Mouse (Mus musculus) G1E (cell line): Measurements from ENCODE around the gene Ccdc187. TPM values are rescaled to one million over a fixed set of nuclear protein-coding genes. Genes with fewer than 3 reads are reported as not detected.

Experiments used
- ATAC-seq: 2 replicates; pipeline ENCODE4 v1.8.0; 2016; ENCODE audit warnings: mild to moderate bottlenecking; ENCODE audit not compliant: insufficient number of reproducible peaks, poor library complexity, low FRiP score, severe bottlenecking; ENCODE audit errors: extremely low read depth
- DNase-seq: peaks from one replicate; pipeline ENCODE4 v3.0.0; 2012; ENCODE audit warnings: low spot score
- H3K27me3 ChIP-seq: 2 replicates; pipeline ENCODE4 v1.6.1; 2012; ENCODE audit warnings: mild to moderate bottlenecking, low read length, inconsistent platforms; ENCODE audit not compliant: insufficient read depth
- H3K36me3 ChIP-seq: replicated peaks from 2 replicates; pipeline ENCODE3; 2012; ENCODE audit warnings: mild to moderate bottlenecking, inconsistent platforms
- H3K4me1 ChIP-seq: 2 replicates; pipeline ENCODE4 v1.6.1; 2012; ENCODE audit warnings: low read depth, low read length, inconsistent platforms, mixed read lengths; ENCODE audit not compliant: insufficient read depth
- H3K4me3 ChIP-seq: 2 replicates; pipeline ENCODE4 v1.5.1; 2012; ENCODE audit warnings: low read depth, mild to moderate bottlenecking, inconsistent platforms, low read length, moderate library complexity, mixed read lengths
- H3K9me3 ChIP-seq: replicated peaks from 2 replicates; pipeline ENCODE4 v1.6.1; 2012; ENCODE audit warnings: inconsistent platforms
- CTCF ChIP-seq: IDR thresholded peaks from 2 replicates; pipeline ENCODE4 v1.5.1; 2012; ENCODE audit warnings: low read depth, low read length, inconsistent platforms, mixed read lengths
- GATA1 ChIP-seq: IDR thresholded peaks from 2 replicates; pipeline ENCODE4 v1.6.1; 2012; ENCODE audit warnings: borderline replicate concordance, low read length, inconsistent platforms, mixed read lengths
- GATA2 ChIP-seq: IDR thresholded peaks from 2 replicates; pipeline ENCODE4 v1.6.1; 2012; ENCODE audit warnings: low read depth, low read length, inconsistent platforms, borderline replicate concordance
- POLR2AphosphoS5 ChIP-seq: IDR thresholded peaks from 2 replicates; pipeline ENCODE4 v1.6.1; 2012; ENCODE audit warnings: low read depth, low read length, inconsistent platforms; ENCODE audit not compliant: insufficient replicate concordance
- TAL1 ChIP-seq: conservative IDR thresholded peaks from 2 replicates; pipeline ENCODE4 v1.6.1; 2012; ENCODE audit warnings: low read depth, low read length, inconsistent platforms, mixed read lengths
- polyA plus RNA-seq: library from polyadenylated mRNA; stranded (reverse); fragments of >175 nt; gene quantifications from 2 replicates; pipeline ENCODE4 v1.2.3, GENCODE M21; 2012
- total RNA-seq, 2 experiments: library from RNA; stranded (forward) in 1 of 2; stranded (reverse) in 1 of 2; fragments of 200-1000 nt in 1 of 2; fragments of >200 nt in 1 of 2; fragmentation: Nextera tagmentation in 1 of 2; gene quantifications; 2 replicates each; pipeline ENCODE4 v1.2.3; 2014 to 2017

Gene Ccdc187
- total and polyA plus RNA-seq, 3 experiments: 0.11 TPM; not detected in 2

DNA sequence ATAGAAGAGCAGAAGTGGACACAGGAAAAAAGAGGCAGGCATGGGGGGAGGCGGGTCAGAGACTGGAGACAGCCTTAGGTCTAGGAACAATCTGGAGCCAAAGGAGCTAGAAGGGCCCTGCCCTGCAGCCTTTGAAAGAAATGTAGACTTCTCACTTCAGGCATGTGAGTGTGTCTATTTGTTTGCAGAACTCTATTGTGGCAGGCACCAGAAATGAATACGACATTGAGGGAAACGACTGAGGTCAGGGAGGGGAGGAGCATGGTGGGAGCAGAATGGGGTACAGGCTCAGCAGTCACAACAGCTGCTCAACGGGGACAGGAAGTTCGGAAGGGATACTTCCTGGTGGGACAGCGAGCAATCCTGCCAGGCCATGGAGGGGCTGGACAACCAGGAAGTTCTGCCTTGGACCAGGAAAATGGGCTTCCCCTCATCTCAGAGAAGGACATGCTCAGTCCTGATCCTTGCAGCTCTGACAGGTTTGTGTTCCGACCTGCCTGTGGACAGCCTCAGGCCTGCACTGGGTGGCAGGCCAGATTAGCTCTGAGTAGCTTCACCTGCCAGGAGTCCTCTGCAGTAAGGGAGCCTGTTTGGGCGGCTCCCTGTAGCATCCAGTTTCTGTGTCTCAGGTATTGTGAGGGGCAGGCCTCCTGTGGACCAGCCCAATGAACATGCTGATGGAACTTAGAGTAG is 41.7 kb downstream of the Ccdc187 start:
- ATAC-seq (no peak), DNase-seq (no peak)
- no peaks in the 10 kb centered on the region for H3K4me1 ChIP-seq
- TF ChIP-seq GATA2: no peak
- H3K9me3 ChIP-seq: no peaks in the 10 kb centered on the region
- peaks cover 90% of the 10 kb centered on the region for H3K27me3 ChIP-seq
- no peak overlapping the region for H3K4me3 ChIP-seq
- no peaks in the 10 kb centered on the region for H3K36me3 ChIP-seq

DNA sequence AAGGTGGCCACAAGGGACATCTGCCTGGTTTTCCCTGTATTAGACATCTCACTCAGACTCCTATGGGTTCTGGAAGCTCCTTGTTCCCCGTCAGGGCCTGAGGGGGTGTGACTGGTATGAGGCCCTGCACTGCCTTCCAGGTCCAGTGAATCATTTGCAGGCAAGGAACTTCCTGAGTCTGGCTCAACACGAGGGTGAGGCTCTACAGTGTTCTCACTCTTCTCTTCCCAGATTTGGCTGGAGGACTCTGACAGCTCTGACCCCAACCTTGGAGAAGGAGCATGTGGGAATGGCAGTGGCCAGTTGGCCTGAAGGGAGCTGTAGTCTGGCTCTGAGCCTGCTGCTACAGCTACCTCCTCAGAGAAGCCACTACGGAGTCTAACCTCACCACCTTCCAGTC is 46.8 kb downstream of the Ccdc187 start:
- Histone ChIP-seq H3K27me3 (peaks cover 73% of the 10 kb centered on the region), H3K36me3 (no peaks in the 10 kb centered on the region), H3K4me3 (no peak overlapping the region), H3K4me1 (no peaks in the 10 kb centered on the region), H3K9me3 (no peaks in the 10 kb centered on the region)
- no peak for TF ChIP-seq GATA2
- no peak for TF ChIP-seq CTCF
- no peak for TF ChIP-seq POLR2AphosphoS5
- no peak for TF ChIP-seq TAL1
- no peak for TF ChIP-seq GATA1
- DNase-seq: no peak
- ATAC-seq: no peak

GRCm38 (mm10) chr2:26240841-26241240 is 53.5 kb downstream of the Ccdc187 start:
- peaks cover 17% of the 10 kb centered on the region for H3K4me1 ChIP-seq
- ATAC-seq (no peak), DNase-seq (no peak)
- no peaks in the 10 kb centered on the region for H3K9me3 ChIP-seq
- H3K4me3 ChIP-seq: no peak overlapping the region
- no peaks in the 10 kb centered on the region for H3K36me3 ChIP-seq
- peaks cover 36% of the 10 kb centered on the region for H3K27me3 ChIP-seq
- TF ChIP-seq GATA1 (no peak), GATA2 (no peak), POLR2AphosphoS5 (no peak), CTCF (no peak), TAL1 (no peak)

- no peak for ATAC-seq
- no peak for DNase-seq
These were observed 54.0 kb downstream of the Ccdc187 start for GRCm38 (mm10) chr2:26240330-26240729.

DNA sequence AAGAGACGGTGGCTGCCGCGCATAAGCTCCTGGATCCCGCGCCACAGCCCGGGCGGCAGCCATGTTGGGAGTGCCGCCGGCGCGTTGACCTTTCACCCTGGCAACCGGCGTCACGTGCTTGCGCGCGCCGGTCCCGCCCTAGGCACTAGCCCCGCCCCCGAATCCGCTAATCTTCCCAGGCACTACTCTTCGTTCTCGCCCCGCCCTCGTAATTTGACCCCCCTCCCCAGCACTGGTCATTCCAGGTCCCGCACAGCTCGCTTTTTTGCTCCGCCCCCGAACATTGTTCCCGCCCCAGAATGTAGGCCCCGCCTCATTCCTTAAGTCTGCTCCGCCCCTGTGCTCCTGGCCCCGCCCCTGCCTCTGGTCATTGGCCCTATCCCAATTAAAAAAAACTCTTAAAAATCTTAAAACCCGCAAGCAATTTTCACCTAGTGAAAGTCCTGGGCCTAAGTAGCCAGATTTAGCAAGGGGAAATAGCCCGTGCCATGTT is 57.0 kb downstream of the Ccdc187 start, which contains the start of gene Qsox2:
Gene Qsox2, minus strand, starts transcription at position 236 of the 493 bp plus-strand sequence.
- peaks cover 19% of the 10 kb centered on the region for H3K27me3 ChIP-seq
- peaks cover 23% of the 10 kb centered on the region for H3K36me3 ChIP-seq
- peak within 1 kb of the TSS; percentile 99 for H3K4me3 ChIP-seq
- no peaks in the 10 kb centered on the region for H3K9me3 ChIP-seq
- H3K4me1 ChIP-seq: peaks cover 47% of the 10 kb centered on the region
- ATAC-seq (peak; percentile 68), DNase-seq (peak; percentile 81)
- TF ChIP-seq GATA1 (no peak), CTCF (no peak), POLR2AphosphoS5 (no peak), GATA2 (no peak), TAL1 (no peak)

More at GRCm38 (mm10) chr2:26240330-26240729, 54.0 kb downstream of the Ccdc187 start:
- Histone ChIP-seq H3K4me1 (peaks cover 22% of the 10 kb centered on the region), H3K9me3 (no peaks in the 10 kb centered on the region), H3K36me3 (peaks cover 1% of the 10 kb centered on the region), H3K27me3 (peaks cover 33% of the 10 kb centered on the region), H3K4me3 (no peak overlapping the region)
- TF ChIP-seq GATA2: no peak

- H3K9me3 ChIP-seq: no peaks in the 10 kb centered on the region
- H3K36me3 ChIP-seq: peaks cover 29% of the 10 kb centered on the region
- TF ChIP-seq CTCF (no peak), TAL1 (no peak), GATA1 (no peak), POLR2AphosphoS5 (no peak), GATA2 (no peak)
- peak; percentile 29 for DNase-seq
- peaks cover 53% of the 10 kb centered on the region for H3K4me1 ChIP-seq
- no peak for ATAC-seq
- H3K4me3 ChIP-seq: peak overlapping the region; percentile 99
- H3K27me3 ChIP-seq: peaks cover 18% of the 10 kb centered on the region
These were observed 57.6 kb downstream of the Ccdc187 start for GRCm38 (mm10) chr2:26236681-26237289.
